ENCODE assay signal across 16 mouse cellular contexts in the genomic region with DNA sequence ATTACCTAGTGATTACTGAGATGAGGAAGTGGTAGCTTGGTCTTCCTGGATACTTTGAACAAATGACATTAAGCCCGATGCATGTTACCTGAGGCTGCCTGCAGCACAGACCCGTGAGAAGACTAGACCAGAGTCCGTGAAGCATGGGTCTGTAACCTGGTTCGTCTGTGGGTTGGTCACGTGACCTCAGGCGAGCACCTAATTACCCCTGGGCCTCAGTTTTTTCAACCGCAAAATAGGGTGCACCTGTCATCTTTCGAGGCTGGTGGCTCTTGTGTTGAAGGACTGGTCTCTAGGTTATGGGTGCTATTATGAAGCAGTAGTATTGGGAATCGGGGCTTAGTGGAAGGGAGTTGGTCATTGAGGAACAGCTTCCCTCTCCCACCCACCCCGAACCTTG. TPM values are rescaled to one million over a fixed set of nuclear protein-coding genes. Genes with fewer than 3 reads are reported as not detected.
"Had no signal": no experiment of that assay in that cellular context is flagged by ENCODE, and none has a peak within 500 bp of the region (broad histone marks: within the 10 kb centered on the region; RNA-seq: fewer than 3 reads in every experiment).

No protein-coding gene starts in this region.

- DNase-seq: retina, postnatal 1 day; right cerebral cortex, adult 18-20 months; right cerebral cortex, postnatal 14 days; right cerebral cortex, postnatal 4 days; spleen, adult 18-20 months; thymus, adult 18-20 months; thymus, adult 2 months; thymus, postnatal 14 days; thymus, postnatal 25 days; thymus, postnatal 36 days; thymus, postnatal 4 days had no signal

- H3K9ac ChIP-seq: neural tube, embryonic 13.5 days; neural tube, embryonic 15.5 days; stomach, embryonic 15.5 days had no signal

- H3K36me3 ChIP-seq: neural tube, embryonic 13.5 days; neural tube, embryonic 15.5 days; stomach, embryonic 15.5 days had no signal

- H3K4me2 ChIP-seq: neural tube, embryonic 13.5 days; neural tube, embryonic 15.5 days; stomach, embryonic 15.5 days had no signal

- H3K27me3 ChIP-seq: neural tube, embryonic 13.5 days; neural tube, embryonic 15.5 days; stomach, embryonic 15.5 days had no signal

- H3K4me1 ChIP-seq: neural tube, embryonic 13.5 days; neural tube, embryonic 15.5 days; stomach, embryonic 15.5 days had no signal

- H3K27ac ChIP-seq: neural tube, embryonic 13.5 days; neural tube, embryonic 15.5 days; stomach, embryonic 15.5 days; stomach, postnatal 0 days had no signal

- H3K4me3 ChIP-seq: neural tube, embryonic 13.5 days; neural tube, embryonic 15.5 days; stomach, embryonic 15.5 days had no signal

- H3K9me3 ChIP-seq: neural tube, embryonic 13.5 days; neural tube, embryonic 15.5 days; stomach, embryonic 15.5 days had no signal

RNA-seq across cellular contexts. Expression of a gene that starts 45.1 kb away (rescaled TPM):
- total RNA-seq: neutrophil, adult 5-6 weeks had no signal
